Mouse (Mus musculus): Measurements from ENCODE around the gene Gm10065. TPM values are rescaled to one million over a fixed set of nuclear protein-coding genes. Genes with fewer than 3 reads are reported as not detected.
A peak's percentile ranks its signal among the peaks of the same experiment; 100 is the strongest.

The Gm10065 gene
- total RNA-seq, 1 experiment from 2014 or later: not detected

- no peak for ATAC-seq (replicated peaks; ENCODE audit: insufficient number of reproducible peaks, low FRiP score, low TSS enrichment, poor library complexity, severe bottlenecking)
Measured at GRCm38 (mm10) chr13:21441207-21441572, 38.1 kb downstream of the Gm10065 start.

GRCm38 (mm10) chr13:21440503-21441206 is 38.6 kb downstream of the Gm10065 start, which contains the start of gene Pgbd1:
Gene Pgbd1 (minus strand): TSS chr13:21441058.
- ATAC-seq (replicated peaks; ENCODE audit: insufficient number of reproducible peaks, low FRiP score, low TSS enrichment, poor library complexity, severe bottlenecking): peak; percentile 43

GRCm38 (mm10) chr13:21435476-21435875 is 43.8 kb downstream of the Gm10065 start:
- ATAC-seq (replicated peaks; ENCODE audit: insufficient number of reproducible peaks, low FRiP score, low TSS enrichment, poor library complexity, severe bottlenecking): no peak

Other genes with a start within 250 kb of the Gm10065 start
- not detected in 3 replicates for gene Gpx5, start 186.7 kb downstream of the Gm10065 start, total RNA-seq (2017)
- gene Gpx6, start 167.3 kb downstream of the Gm10065 start, total RNA-seq (2017): not detected in 3 replicates
- gene Olfr1367, start 132.5 kb downstream of the Gm10065 start, total RNA-seq (2017): not detected in 3 replicates
- 4.3 to 8.4 TPM (median 7.9 TPM) in 3 replicates for gene Zscan12, start 116.6 kb downstream of the Gm10065 start, total RNA-seq (2017)
- 32.1 to 66.2 TPM (median 42.5 TPM) in 3 replicates for gene Zkscan3, start 76.7 kb downstream of the Gm10065 start, total RNA-seq (2017)
- gene Pgbd1, start 38.4 kb downstream of the Gm10065 start, total RNA-seq (2017): 1.1 TPM in 1 of 3 replicates, not detected in the others
- 33.0 to 51.1 TPM (median 36.4 TPM) in 3 replicates for gene Zscan26, start 25.7 kb downstream of the Gm10065 start, total RNA-seq (2017)
- gene Nkapl, start 10.9 kb downstream of the Gm10065 start, total RNA-seq (2017): 0.76 to 0.97 TPM in 2 of 3 replicates, not detected in the other
- gene Zkscan4, start 534 bp downstream of the Gm10065 start, total RNA-seq (2017): 1.6 TPM in 1 of 3 replicates, not detected in the others
- gene AK157302, start 15.8 kb upstream of the Gm10065 start, total RNA-seq (2017): 0.29 to 0.67 TPM (median 0.64 TPM) in 3 replicates
- 2.5 to 3.8 TPM (median 2.7 TPM) in 3 replicates for gene Gm11273, start 22.0 kb upstream of the Gm10065 start, total RNA-seq (2017)
- 2.4 to 8.3 TPM (median 3.2 TPM) in 3 replicates for gene Zkscan8, start 51.7 kb upstream of the Gm10065 start, total RNA-seq (2017)
- not detected in 3 replicates for gene Olfr1366, start 63.4 kb upstream of the Gm10065 start, total RNA-seq (2017)
- not detected in 3 replicates for gene Olfr1535, start 80.5 kb upstream of the Gm10065 start, total RNA-seq (2017)
- not detected in 3 replicates for gene Olfr1364, start 102.3 kb upstream of the Gm10065 start, total RNA-seq (2017)
- gene Olfr1362, start 134.6 kb upstream of the Gm10065 start, total RNA-seq (2017): not detected in 3 replicates
- gene Olfr11, start 163.1 kb upstream of the Gm10065 start, total RNA-seq (2017): not detected in 3 replicates
- gene Olfr1361, start 183.9 kb upstream of the Gm10065 start, total RNA-seq (2017): not detected in 3 replicates
- gene Olfr1360, start 198.0 kb upstream of the Gm10065 start, total RNA-seq (2017): not detected in 3 replicates
- not detected in 3 replicates for gene Olfr1359, start 218.7 kb upstream of the Gm10065 start, total RNA-seq (2017)
- gene Hist1h2bl, start 236.7 kb upstream of the Gm10065 start, total RNA-seq (2017): 7.1 to 7.9 TPM in 2 of 3 replicates, not detected in the other
- gene Hist1h2ai, start 237.0 kb upstream of the Gm10065 start, total RNA-seq (2017): 159 to 372 TPM (median 273 TPM) in 3 replicates
- gene Hist1h3h, start 238.2 kb upstream of the Gm10065 start, total RNA-seq (2017): 7.2 to 20.1 TPM (median 13.0 TPM) in 3 replicates
- gene Hist1h2bm, start 242.6 kb upstream of the Gm10065 start, total RNA-seq (2017): 4.9 to 12.8 TPM (median 8.3 TPM) in 3 replicates

Measured in monocyte, adult 5-6 weeks (primary cell).